Mouse (Mus musculus): Measurements from ENCODE around the gene Tnfsfm13.

- TF ChIP-seq CTCF (IDR thresholded peaks at IDR 0.05; ENCODE audit: insufficient read depth, low read depth, low read length) (no peak), POLR2A (IDR thresholded peaks at IDR 0.05; ENCODE audit: insufficient read depth, low read depth, low read length) (no peak)
Observed at GRCm38 (mm10) chr11:69709554-69710446, 13.9 kb upstream of the Tnfsfm13 start.
